Comparison of ENCODE assay signal across 8 mouse cellular contexts in the genomic region with DNA sequence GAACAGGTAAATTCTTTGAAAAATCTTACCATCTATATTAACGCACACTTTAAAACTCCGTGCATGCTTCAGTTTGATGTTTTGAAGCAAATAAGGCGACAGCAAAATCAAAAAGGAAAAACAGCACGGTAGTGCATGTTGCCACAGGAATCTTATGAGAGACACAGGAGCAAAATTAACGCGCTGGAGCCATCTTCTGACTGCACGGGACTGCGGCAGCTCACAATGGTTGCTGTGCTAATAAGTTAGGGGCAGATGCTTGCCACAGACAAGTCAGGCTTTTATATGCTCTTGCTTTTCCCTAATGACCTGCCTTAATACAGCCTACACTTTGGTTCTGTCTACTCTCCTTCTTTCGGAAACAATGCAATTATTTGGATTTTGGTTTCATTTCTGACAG.
A peak's percentile ranks its signal among the peaks of the same experiment; 100 is the strongest.
DNase-seq lines count a peak whose midpoint lies in the region; ATAC-seq lines count a peak whose summit lies in the region.

No protein-coding gene starts in this region.

- no peak overlapping the region for H3K27ac ChIP-seq in liver, embryonic 12.5 days
- no peak overlapping the region for H3K27ac ChIP-seq in embryonic facial prominence, embryonic 10.5 days (replicated peaks)
- no peak overlapping the region for H3K27ac ChIP-seq in midbrain, embryonic 16.5 days (ENCODE audit: low read length)
- H3K27ac ChIP-seq in heart, embryonic 11.5 days (ENCODE audit: low read depth, low read length), result no peak overlapping the region

- no peaks in the 10 kb centered on the region for H3K36me3 ChIP-seq in liver, embryonic 12.5 days
- no peaks in the 10 kb centered on the region for H3K36me3 ChIP-seq in embryonic facial prominence, embryonic 10.5 days (replicated peaks)
- no peaks in the 10 kb centered on the region for H3K36me3 ChIP-seq in midbrain, embryonic 16.5 days (ENCODE audit: control insufficient read depth, insufficient read depth, low read length)
- no peaks in the 10 kb centered on the region for H3K36me3 ChIP-seq in heart, embryonic 11.5 days (ENCODE audit: control insufficient read depth, insufficient read depth, low read length)

- no peak overlapping the region for H3K9ac ChIP-seq in liver, embryonic 12.5 days
- no peak overlapping the region for H3K9ac ChIP-seq in midbrain, embryonic 16.5 days (ENCODE audit: low read depth, low read length)
- H3K9ac ChIP-seq in heart, embryonic 11.5 days (ENCODE audit: low read depth, low read length), result no peak overlapping the region

- no peak overlapping the region for H3K4me2 ChIP-seq in liver, embryonic 12.5 days
- H3K4me2 ChIP-seq in midbrain, embryonic 16.5 days (ENCODE audit: low read length), result no peak overlapping the region
- H3K4me2 ChIP-seq in heart, embryonic 11.5 days, result no peak overlapping the region

- peak; percentile 6 for DNase-seq in liver
- DNase-seq in embryonic facial prominence, embryonic 10.5 days (ENCODE audit: low spot score), result peak; percentile 25
- peak; percentile 31 for DNase-seq in kidney, postnatal 10 days
- no peak for DNase-seq in heart, postnatal 14 days

- H3K4me3 ChIP-seq in liver, embryonic 12.5 days, result no peak overlapping the region
- no peak overlapping the region for H3K4me3 ChIP-seq in embryonic facial prominence, embryonic 10.5 days
- no peak overlapping the region for H3K4me3 ChIP-seq in midbrain, embryonic 16.5 days (ENCODE audit: low read depth, low read length)
- no peak overlapping the region for H3K4me3 ChIP-seq in heart, embryonic 11.5 days (ENCODE audit: low read depth, low read length)

- H3K27me3 ChIP-seq in liver, embryonic 12.5 days (replicated peaks), result no peaks in the 10 kb centered on the region
- H3K27me3 ChIP-seq in embryonic facial prominence, embryonic 10.5 days (replicated peaks; ENCODE audit: low read depth, poor library complexity, severe bottlenecking), result no peaks in the 10 kb centered on the region
- no peaks in the 10 kb centered on the region for H3K27me3 ChIP-seq in midbrain, embryonic 16.5 days (ENCODE audit: control insufficient read depth, insufficient read depth, low read depth, low read length)
- no peaks in the 10 kb centered on the region for H3K27me3 ChIP-seq in heart, embryonic 11.5 days (ENCODE audit: control insufficient read depth, insufficient read depth, low read length)

- no peaks in the 10 kb centered on the region for H3K9me3 ChIP-seq in liver, embryonic 12.5 days (replicated peaks)
- H3K9me3 ChIP-seq in embryonic facial prominence, embryonic 10.5 days, result no peaks in the 10 kb centered on the region
- no peaks in the 10 kb centered on the region for H3K9me3 ChIP-seq in midbrain, embryonic 16.5 days (replicated peaks; ENCODE audit: control insufficient read depth, low read length, poor library complexity, severe bottlenecking)
- H3K9me3 ChIP-seq in heart, embryonic 11.5 days (replicated peaks; ENCODE audit: control insufficient read depth, low read length), result no peaks in the 10 kb centered on the region

- no peaks in the 10 kb centered on the region for H3K4me1 ChIP-seq in liver, embryonic 12.5 days
- peaks cover 20% of the 10 kb centered on the region for H3K4me1 ChIP-seq in embryonic facial prominence, embryonic 10.5 days
- H3K4me1 ChIP-seq in midbrain, embryonic 16.5 days (ENCODE audit: control insufficient read depth, insufficient read depth, low read length), result no peaks in the 10 kb centered on the region
- no peaks in the 10 kb centered on the region for H3K4me1 ChIP-seq in heart, embryonic 11.5 days (ENCODE audit: control insufficient read depth, insufficient read depth, low read length)

- no peak for ATAC-seq in liver, embryonic 12.5 days
- ATAC-seq in midbrain, embryonic 16.5 days, result peak; percentile 88
- ATAC-seq in heart, embryonic 11.5 days (replicated peaks; ENCODE audit: insufficient number of reproducible peaks, low FRiP score, low TSS enrichment), result no peak
- no peak for ATAC-seq in erythroblast, adult 5-6 weeks (replicated peaks; ENCODE audit: low FRiP score, poor library complexity, severe bottlenecking)

- WGBS in liver, embryonic 12.5 days (ENCODE audit: insufficient replicate concordance), result 68% methylated on average over 9 of the region's 9 CpGs
- 68% methylated on average over 9 of the region's 9 CpGs for WGBS in embryonic facial prominence, embryonic 10.5 days
- WGBS in midbrain, embryonic 16.5 days, result 43% methylated on average over 9 of the region's 9 CpGs
- WGBS in heart, embryonic 11.5 days (ENCODE audit: insufficient replicate concordance), result 72% methylated on average over 9 of the region's 9 CpGs

- intact Hi-C loops in heart, postnatal 14 days (cut with DNase I), result no loop called here

Comparison
In these comparisons a context has a peak if more than half of its experiments do, and no peak if none do; other contexts are left out.
1. DNase-seq: peak in liver (single experiment), embryonic facial prominence, embryonic 10.5 days (single experiment) and kidney, postnatal 10 days (single experiment); none in heart, postnatal 14 days (0 of 2).